Mouse (Mus musculus) C2C12 (cell line): ENCODE measurements around the gene Gm20708. TPM values are rescaled to one million over a fixed set of nuclear protein-coding genes. Genes with fewer than 3 reads are reported as not detected.

ENCODE experiments used
- H3K27me3 ChIP-seq: one replicate; pipeline ENCODE4 v1.6.1; 2011; ENCODE audit not compliant: control insufficient read depth, insufficient read depth, insufficient read length
- H3K36me3 ChIP-seq: one replicate; pipeline ENCODE4 v1.6.1; 2011; ENCODE audit not compliant: control insufficient read depth, insufficient read depth
- H3K4me3 ChIP-seq: one replicate; pipeline ENCODE4 v1.5.1; 2011; ENCODE audit warnings: mild to moderate bottlenecking, control low read depth; ENCODE audit not compliant: poor library complexity, insufficient read depth, severe bottlenecking
- H3K79me2 ChIP-seq: one replicate; pipeline ENCODE4 v1.6.1; 2011; ENCODE audit not compliant: control insufficient read depth, insufficient read depth
- H3K79me3 ChIP-seq: one replicate; pipeline ENCODE4 v1.6.1; 2011; ENCODE audit warnings: low read depth, control low read depth
- H3ac ChIP-seq: one replicate; pipeline ENCODE3; 2011; ENCODE audit warnings: low read depth; ENCODE audit not compliant: control insufficient read depth, insufficient read length
- CEBPB ChIP-seq: IDR thresholded peaks from one replicate; pipeline ENCODE4 v1.6.1; 2011; ENCODE audit warnings: low read depth, mild to moderate bottlenecking, control low read depth, moderate library complexity
- CTCF ChIP-seq: IDR thresholded peaks from one replicate; pipeline ENCODE4 v1.5.1; 2011; ENCODE audit not compliant: control insufficient read depth, insufficient read depth, insufficient read length
- FOSL1 ChIP-seq: IDR thresholded peaks from one replicate; pipeline ENCODE4 v1.8.0; 2011; ENCODE audit warnings: mild to moderate bottlenecking, low read length; ENCODE audit not compliant: poor library complexity, insufficient read depth, severe bottlenecking
- MAX ChIP-seq: IDR thresholded peaks from one replicate; pipeline ENCODE4 v1.6.1; 2011; ENCODE audit warnings: mild to moderate bottlenecking, control low read depth
- MYOD1 ChIP-seq: IDR thresholded peaks from one replicate; pipeline ENCODE4 v1.6.1; 2011; ENCODE audit warnings: low read depth; ENCODE audit not compliant: control insufficient read depth, insufficient read length
- MYOG ChIP-seq: IDR thresholded peaks from one replicate; pipeline ENCODE4 v1.6.1; 2011; ENCODE audit not compliant: control insufficient read depth, insufficient read length; ENCODE audit errors: extremely low read depth
- USF1 ChIP-seq: IDR thresholded peaks from one replicate; pipeline ENCODE4 v1.6.1; 2011; ENCODE audit warnings: low read depth, mild to moderate bottlenecking, control low read depth, moderate library complexity
- polyA plus RNA-seq: library from polyadenylated mRNA; unstranded; fragments of >200 nt; fragmentation: generic; extraction: Trizol; gene quantifications from one replicate; pipeline ENCODE4 v1.2.1, GENCODE M21; 2012; ENCODE audit warnings: missing spikeins

Gene Gm20708
- polyA plus RNA-seq, 1 experiment, result 0.16 TPM

DNA sequence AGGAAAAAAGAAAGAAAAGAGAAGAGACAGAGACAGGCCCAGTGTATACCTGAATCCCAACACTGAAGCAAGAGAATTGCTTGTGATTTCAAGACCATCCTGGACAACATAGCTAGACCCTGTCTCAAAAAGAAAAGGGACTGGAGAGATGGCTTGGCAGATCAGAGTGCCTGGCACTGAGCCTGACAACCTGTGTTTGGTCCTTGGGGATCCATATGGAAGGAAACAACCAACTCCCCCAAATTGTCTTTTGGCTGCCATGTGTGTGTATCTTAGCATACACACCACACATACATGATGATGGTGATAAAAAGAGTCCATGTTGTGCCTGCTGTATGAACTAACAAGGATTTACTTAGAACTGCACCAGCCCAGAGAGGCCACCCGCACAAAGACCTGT lies 29.6 kb downstream of the Gm20708 start:
- Histone ChIP-seq H3K79me2 (no peaks in the 10 kb centered on the region), H3K36me3 (no peaks in the 10 kb centered on the region), H3K79me3 (no peaks in the 10 kb centered on the region), H3K27me3 (no peaks in the 10 kb centered on the region), H3K4me3 (no peak overlapping the region), H3ac (no peak overlapping the region)
- TF ChIP-seq MAX (no peak), MYOD1 (no peak), FOSL1 (no peak), USF1 (no peak), MYOG (no peak), CTCF (no peak), CEBPB (no peak)

DNA sequence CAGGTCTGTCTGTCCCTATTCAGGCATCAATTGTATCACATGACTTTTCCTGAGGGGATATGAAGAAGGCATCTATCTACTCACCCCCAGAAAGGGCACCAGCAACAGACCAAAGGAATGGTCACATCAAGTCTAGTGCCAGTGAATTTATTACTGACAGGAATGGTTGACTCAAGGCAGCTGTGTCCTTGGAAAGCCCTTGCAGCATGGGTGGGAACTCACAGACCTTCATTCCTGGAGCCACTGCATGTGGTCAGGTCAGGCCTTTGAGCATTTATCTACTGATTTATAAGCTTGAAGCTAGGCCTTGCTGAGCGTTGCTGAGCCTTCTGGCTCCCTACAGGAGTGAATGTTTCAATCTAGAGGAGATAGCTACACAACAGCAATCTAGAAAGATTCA lies 31.4 kb downstream of the Gm20708 start:
- no peak overlapping the region for H3K4me3 ChIP-seq
- H3ac ChIP-seq, result no peak overlapping the region
- no peaks in the 10 kb centered on the region for H3K79me3 ChIP-seq
- no peaks in the 10 kb centered on the region for H3K27me3 ChIP-seq
- H3K79me2 ChIP-seq, result no peaks in the 10 kb centered on the region
- H3K36me3 ChIP-seq, result no peaks in the 10 kb centered on the region
- TF ChIP-seq MYOD1 (no peak), MYOG (no peak), FOSL1 (no peak), MAX (no peak), CTCF (no peak), USF1 (no peak), CEBPB (no peak)

DNA sequence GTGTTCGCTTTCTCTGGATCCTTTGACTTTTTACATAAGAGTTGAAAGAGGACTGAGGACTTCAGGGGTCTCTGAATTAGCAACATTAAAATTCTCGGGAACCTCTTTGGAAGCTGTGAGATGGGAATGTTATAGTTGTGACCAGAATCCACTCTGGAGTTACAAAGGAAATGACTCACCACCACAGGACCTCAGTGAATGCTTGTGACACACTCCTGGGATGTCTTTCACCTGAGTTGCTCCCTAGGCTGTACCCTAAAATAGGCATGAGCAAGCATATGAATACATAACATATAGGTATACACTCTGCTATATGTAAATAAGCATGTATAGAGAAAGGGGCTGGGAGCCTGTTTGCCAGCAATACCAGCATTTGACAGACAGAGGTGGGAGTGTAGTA lies 34.0 kb downstream of the Gm20708 start:
- Histone ChIP-seq H3K79me3 (peaks cover 4% of the 10 kb centered on the region), H3K4me3 (no peak overlapping the region), H3K36me3 (no peaks in the 10 kb centered on the region), H3K79me2 (peaks cover 7% of the 10 kb centered on the region), H3ac (no peak overlapping the region), H3K27me3 (no peaks in the 10 kb centered on the region)
- TF ChIP-seq CTCF, result no peak
- TF ChIP-seq FOSL1, result peak; percentile 73
- no peak for TF ChIP-seq MYOG
- TF ChIP-seq MAX, result no peak
- peak; percentile 54 for TF ChIP-seq CEBPB
- TF ChIP-seq USF1, result no peak
- TF ChIP-seq MYOD1, result no peak

DNA sequence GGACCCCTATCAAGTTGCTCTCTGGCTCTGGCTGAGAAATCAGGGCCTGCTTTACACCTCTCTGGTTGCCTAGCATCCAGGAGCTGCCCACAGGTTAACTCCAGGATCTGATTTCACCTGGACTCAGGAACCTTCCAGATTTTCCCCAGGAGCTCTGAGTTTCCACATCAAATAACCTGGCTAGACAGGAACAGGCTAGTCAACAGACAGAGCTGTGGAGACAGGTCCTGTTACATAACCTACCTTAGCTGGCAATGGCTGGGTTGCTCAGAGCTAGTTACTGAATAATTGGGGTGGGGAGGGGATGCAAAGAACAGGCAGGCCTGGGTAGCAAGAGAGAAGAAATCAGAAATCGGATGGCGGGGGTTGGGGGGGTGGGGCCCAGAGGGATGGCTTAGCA lies 35.5 kb downstream of the Gm20708 start:
- no peak overlapping the region for H3ac ChIP-seq
- H3K79me3 ChIP-seq, result peaks cover 12% of the 10 kb centered on the region
- no peak overlapping the region for H3K4me3 ChIP-seq
- TF ChIP-seq MYOD1 (no peak), MYOG (no peak), USF1 (no peak), MAX (no peak), CEBPB (no peak), FOSL1 (no peak), CTCF (no peak)
- H3K79me2 ChIP-seq, result peaks cover 21% of the 10 kb centered on the region
- H3K27me3 ChIP-seq, result no peaks in the 10 kb centered on the region
- H3K36me3 ChIP-seq, result no peaks in the 10 kb centered on the region

DNA sequence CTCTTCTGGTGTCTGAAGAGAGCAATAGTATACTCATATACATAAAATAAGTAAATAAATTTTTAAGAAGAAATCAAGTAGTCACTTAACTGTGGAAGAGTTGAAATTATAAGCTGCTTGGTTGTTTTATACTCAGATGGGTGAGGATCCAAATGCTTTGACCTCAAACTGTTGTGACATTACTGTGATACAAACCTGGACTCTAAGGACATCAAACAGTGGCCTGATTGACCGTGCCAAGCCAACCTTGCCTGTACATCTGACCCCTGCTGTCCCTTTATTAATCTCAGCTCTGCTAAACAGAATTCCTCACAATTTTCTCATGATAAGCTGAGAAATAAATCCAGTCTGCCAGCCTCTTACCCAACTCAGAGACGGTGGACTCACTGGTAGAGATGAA lies 36.2 kb downstream of the Gm20708 start:
- Histone ChIP-seq H3K79me3 (peaks cover 19% of the 10 kb centered on the region), H3K79me2 (peaks cover 28% of the 10 kb centered on the region), H3K4me3 (no peak overlapping the region), H3K36me3 (peaks cover 6% of the 10 kb centered on the region), H3ac (no peak overlapping the region), H3K27me3 (no peaks in the 10 kb centered on the region)
- TF ChIP-seq CEBPB (no peak), USF1 (no peak), FOSL1 (no peak), MYOG (no peak)

DNA sequence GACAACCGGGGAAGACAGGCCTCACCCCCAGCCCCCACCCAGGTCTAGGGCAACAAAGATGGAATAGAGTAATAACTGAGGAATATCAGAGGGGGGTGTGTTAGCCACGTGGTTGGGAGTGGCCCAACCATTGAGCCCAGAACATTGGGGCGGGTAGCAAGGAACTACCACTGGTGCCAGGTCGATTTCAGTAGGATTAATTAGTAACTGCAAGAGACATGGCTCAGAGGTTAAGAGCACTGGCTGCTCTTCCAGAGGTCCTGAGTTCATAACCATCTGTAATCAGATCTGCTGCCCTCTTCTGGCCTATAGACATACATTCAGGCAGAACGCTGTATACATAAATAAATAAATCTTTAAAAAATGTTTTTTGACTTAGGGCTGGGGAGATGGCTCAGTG lies 37.2 kb downstream of the Gm20708 start:
- no peak overlapping the region for H3K4me3 ChIP-seq
- H3K27me3 ChIP-seq, result no peaks in the 10 kb centered on the region
- peaks cover 28% of the 10 kb centered on the region for H3K79me3 ChIP-seq
- peaks cover 38% of the 10 kb centered on the region for H3K79me2 ChIP-seq
- peaks cover 16% of the 10 kb centered on the region for H3K36me3 ChIP-seq
- no peak overlapping the region for H3ac ChIP-seq
- TF ChIP-seq USF1 (no peak), MYOG (no peak), MYOD1 (no peak), CEBPB (no peak), CTCF (no peak), MAX (no peak)
